Mouse (Mus musculus) brown adipose tissue, adult 24 weeks (tissue): ENCODE measurements at regions not wholly inside any gene's neighbourhood (a gene's known extent, or its start where the extent isn't known, plus 50 kb on each side); places are given as distances from the start of the nearest gene placed in this dataset.
"Not testable (repeated sequence)": the region's sequence is repeated elsewhere in the genome, so short reads cannot be mapped to it uniquely, and the experiment has no call there.

ENCODE experiments used
- H3K27ac ChIP-seq: fragments of 200-500 bp; replicated peaks from 2 replicates; pipeline ENCODE4 v1.5.1; 2012; ENCODE audit warnings: low read depth, mild to moderate bottlenecking, low read length
- H3K4me1 ChIP-seq: fragments of 200-500 bp; 2 replicates; pipeline ENCODE4 v1.6.1; 2012; ENCODE audit warnings: low read length, mixed read lengths; ENCODE audit not compliant: control insufficient read depth, insufficient read depth, insufficient read length
- H3K4me3 ChIP-seq: fragments of 200-500 bp; 2 replicates; pipeline ENCODE4 v1.5.1; 2012; ENCODE audit warnings: low read depth, mild to moderate bottlenecking, low read length, moderate library complexity; ENCODE audit not compliant: insufficient read depth

DNA sequence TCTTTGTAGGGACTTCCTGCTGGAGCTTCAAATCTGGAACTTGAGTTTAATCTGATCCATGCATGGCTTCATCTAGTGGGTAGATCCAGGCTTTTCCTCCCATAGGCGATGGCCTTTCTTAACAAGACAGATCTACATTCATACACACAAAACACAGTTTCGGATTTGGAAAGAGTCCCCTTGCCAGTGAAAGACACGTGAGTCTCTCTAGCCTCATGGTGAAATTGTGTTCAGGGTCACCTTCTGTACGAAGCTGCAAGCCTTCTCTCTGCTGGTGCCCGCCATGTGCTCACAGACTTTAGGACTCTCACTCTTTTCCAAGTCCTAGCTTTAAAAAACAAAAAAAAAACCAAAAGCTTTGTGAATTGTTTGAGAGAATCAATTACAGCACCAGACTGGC is 51.4 kb upstream of the Dlx2 start:
- peaks cover 2% of the 10 kb centered on the region for H3K4me1 ChIP-seq
- H3K4me3 ChIP-seq: no peak overlapping the region
- H3K27ac ChIP-seq: peak overlapping the region; percentile 40; the same call in 1 of the 2 replicates

DNA sequence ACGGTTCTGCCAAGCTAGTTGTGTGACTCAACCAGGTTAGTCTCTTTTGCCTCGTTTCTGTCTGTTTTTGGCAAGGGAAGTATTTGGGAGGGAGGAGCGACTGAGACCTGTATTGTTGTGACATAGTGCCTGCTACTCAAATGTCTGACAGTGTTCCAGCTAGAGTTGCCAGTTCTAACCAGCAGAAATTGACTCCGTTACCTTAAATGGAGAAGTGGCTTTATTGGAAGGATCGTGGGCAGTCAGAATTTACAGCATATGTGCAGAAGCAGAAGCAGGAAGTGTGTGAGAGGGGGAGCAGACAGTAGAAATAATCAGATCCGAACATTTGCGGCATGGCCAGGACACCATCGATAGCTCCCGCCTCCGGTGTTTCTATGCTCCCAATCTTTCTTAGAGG is 51.8 kb upstream of the Dlx2 start:
- Histone ChIP-seq H3K27ac (peak overlapping the region; percentile 40; the same call in 1 of the 2 replicates), H3K4me3 (peak overlapping the region; percentile 26), H3K4me1 (peaks cover 2% of the 10 kb centered on the region)

DNA sequence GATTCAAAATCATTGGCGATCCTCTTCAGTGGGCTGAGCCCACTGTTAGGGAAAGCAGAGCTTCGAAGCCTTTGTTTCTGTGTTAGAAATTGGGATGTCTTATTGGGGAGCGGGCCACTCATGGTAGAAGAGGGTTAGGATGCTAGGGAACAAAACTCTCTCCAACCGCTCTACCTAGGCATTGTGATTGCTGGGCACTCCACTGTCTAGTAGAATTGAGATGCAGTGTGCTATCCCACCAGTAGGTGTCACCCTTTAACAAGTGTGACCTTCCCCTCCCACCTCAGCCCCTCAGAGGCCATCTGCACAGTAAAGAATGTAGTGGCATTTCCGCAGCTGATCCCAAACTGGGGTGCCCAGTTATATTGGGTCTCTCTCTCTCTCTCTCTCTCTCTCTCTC is 52.2 kb upstream of the Dlx2 start:
- Histone ChIP-seq H3K27ac (no peak overlapping the region; the same call in 1 of the 2 replicates), H3K4me3 (peak overlapping the region; percentile 26), H3K4me1 (peaks cover 2% of the 10 kb centered on the region)

DNA sequence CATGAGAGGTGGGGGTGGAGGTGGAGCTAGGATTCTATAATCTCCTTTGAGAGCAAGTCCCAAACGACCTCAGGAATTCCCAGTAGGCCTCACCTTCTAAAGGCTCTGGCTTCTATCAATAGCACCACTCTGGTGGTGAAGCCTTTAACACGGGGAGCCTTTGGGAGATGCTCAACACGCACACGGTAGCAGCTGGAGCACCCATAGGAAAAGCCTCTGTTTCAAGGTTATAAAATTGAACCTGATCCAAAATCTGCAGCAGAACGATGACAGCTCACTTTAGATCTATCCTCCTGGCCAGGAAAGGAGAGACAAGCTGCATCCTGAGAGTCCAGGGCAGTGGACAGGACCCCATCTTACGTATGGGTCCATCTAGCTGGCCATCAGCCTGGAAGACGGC is 53.7 kb upstream of the Dlx2 start:
- Histone ChIP-seq H3K4me1 (no peaks in the 10 kb centered on the region), H3K4me3 (no peak overlapping the region), H3K27ac (no peak overlapping the region)

DNA sequence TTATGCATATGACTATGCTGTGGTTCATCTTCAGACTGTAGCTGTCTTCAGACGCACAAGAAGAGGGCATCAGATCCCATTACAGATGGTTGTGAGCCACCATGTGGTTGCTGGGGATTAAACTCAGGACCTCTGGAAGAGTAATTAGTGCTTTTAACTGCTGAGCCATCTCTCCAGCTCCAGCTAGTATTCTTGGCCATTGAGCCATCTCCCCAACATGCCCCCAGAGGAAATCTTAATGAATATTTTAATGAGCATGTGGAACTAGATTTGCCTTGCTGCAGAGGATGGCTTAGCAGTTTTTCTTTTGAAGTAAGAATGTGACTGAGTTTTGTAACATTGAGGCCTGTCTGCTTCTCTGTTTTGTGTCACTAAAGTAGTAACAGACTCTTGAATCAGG is 54.4 kb upstream of the Dlx2 start:
- no peaks in the 10 kb centered on the region for H3K4me1 ChIP-seq
- H3K27ac ChIP-seq: no peak overlapping the region
- no peak overlapping the region for H3K4me3 ChIP-seq

DNA sequence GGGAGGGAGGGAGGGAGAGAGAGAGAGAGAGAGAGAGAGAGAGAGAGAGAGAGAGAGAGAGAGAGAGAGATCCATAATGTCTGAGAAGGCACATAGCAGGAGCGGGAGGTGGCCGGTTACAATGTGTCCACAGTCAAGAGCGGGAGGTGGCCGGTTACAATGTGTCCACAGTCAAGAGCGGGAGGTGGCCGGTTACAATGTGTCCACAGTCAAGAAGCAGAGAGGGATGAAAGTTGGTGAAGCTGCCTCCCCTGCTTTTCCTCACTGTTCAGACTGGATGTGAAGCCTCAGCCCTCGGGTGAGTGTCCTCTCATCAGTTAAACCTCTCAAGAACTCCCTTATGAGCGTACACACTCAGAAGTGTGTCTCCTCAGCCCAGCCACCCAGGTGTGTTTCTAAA is 57.2 kb upstream of the Dlx2 start:
- H3K4me3 ChIP-seq, H3K4me1 ChIP-seq, H3K27ac ChIP-seq: not testable (repeated sequence)

DNA sequence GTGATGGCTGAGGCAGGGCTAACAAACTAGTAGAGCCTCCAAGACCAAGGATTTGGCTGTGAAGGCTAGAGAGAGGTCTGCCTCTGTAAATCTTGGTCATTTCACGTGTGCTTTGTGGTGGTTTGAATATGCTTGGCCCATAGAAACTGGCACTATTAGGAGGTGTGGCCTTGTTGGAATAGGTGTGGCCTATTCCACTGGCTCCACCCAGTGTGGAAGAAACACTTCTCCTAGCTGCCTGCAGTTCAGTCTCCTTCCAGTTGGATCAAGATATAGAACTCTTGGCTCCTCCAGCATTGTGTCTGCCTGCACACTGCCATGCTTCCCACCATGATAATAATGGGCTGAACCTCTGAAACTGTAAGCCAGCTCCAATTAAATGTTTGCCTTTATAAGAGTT is 59.1 kb upstream of the Dlx2 start:
- no peaks in the 10 kb centered on the region for H3K4me1 ChIP-seq
- no peak overlapping the region for H3K27ac ChIP-seq
- H3K4me3 ChIP-seq: no peak overlapping the region

DNA sequence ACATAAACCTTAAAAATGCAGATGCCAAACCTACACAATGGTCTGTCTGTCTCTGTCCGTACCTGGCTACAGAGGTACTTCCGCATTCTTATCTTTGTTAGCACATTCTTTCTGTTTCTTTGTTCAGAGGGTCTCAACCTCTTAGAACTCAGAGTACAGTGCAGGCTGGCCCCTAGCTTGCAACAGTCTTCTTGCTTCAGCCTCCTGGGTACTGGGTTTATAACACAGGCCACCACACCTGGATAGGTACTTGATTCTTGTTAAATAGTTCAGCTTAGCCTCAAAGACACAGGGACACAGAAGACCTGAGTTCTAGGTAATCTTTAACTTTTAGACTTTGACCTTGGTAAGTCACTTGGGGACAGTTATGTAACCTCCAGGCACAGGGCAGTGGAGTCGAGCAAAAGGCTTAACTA is 60.5 kb upstream of the Dlx2 start:
- no peak overlapping the region for H3K27ac ChIP-seq
- no peak overlapping the region for H3K4me3 ChIP-seq

DNA sequence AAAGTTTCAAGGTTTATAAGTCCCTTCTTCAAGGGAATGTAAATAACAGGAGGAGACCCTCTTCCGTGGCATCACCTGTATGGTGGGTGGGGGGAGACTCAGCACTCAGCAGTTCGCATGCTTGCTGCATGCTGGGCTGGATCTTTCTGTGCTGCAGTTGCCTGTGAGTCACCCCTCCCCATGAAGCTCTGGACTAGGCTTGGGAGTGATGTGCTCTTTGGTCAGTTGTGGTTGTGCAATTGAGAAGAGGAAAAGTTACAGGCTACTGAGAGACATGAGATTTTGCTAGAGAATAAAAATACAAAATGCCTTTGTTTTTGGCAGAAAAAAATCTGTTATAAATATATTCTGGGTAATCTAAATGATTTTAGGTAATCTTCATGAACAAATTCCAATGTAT is 66.7 kb upstream of the Dlx2 start:
- H3K4me3 ChIP-seq: no peak overlapping the region
- no peaks in the 10 kb centered on the region for H3K4me1 ChIP-seq
- H3K27ac ChIP-seq: no peak overlapping the region

More for the DNA sequence above, 60.5 kb upstream of the Dlx2 start:
- no peaks in the 10 kb centered on the region for H3K4me1 ChIP-seq

DNA sequence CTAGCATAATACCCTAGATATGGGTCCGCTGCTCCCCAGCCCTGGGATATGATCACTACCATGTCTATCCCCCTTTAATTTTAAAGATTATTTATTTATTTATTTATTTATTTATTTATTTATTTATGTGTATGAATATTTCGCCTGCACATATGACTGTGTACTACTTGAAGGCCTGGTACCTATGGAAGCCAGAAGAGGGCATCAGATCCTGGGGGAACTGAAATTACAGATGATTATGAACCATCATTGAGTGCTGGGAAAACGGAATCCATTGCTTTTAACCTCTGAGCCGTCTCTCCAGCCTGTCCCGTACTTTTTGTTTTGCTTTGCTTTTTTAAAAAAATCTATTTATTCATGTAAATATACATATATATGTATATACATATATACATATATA is 70.0 kb upstream of the Dlx2 start:
- Histone ChIP-seq H3K4me1 (no peaks in the 10 kb centered on the region), H3K27ac (no peak overlapping the region)

DNA sequence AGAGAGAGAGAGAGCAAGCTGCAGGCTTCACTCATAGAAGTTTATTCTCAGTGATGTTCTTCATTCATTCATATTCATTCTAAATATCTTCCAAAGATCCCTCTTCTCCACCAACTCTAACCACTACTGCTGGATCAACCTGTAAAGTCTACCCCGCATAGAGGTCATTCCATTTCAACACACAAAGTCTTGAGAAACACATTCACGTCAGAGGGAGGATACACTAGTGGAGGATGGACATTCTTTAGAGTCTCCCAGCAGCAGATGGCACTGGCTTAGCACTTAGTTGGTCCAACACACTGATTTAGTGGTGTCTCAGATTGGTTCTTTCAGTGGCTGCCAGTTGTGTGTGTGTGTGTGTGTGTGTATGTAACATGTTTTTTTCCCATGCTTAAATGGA is 74.9 kb upstream of the Dlx2 start:
- H3K4me1 ChIP-seq: peaks cover 5% of the 10 kb centered on the region; the same call in 1 of the 2 replicates
- H3K27ac ChIP-seq: no peak overlapping the region
- no peak overlapping the region for H3K4me3 ChIP-seq

More for the DNA sequence above, 70.0 kb upstream of the Dlx2 start:
- H3K4me3 ChIP-seq: no peak overlapping the region

DNA sequence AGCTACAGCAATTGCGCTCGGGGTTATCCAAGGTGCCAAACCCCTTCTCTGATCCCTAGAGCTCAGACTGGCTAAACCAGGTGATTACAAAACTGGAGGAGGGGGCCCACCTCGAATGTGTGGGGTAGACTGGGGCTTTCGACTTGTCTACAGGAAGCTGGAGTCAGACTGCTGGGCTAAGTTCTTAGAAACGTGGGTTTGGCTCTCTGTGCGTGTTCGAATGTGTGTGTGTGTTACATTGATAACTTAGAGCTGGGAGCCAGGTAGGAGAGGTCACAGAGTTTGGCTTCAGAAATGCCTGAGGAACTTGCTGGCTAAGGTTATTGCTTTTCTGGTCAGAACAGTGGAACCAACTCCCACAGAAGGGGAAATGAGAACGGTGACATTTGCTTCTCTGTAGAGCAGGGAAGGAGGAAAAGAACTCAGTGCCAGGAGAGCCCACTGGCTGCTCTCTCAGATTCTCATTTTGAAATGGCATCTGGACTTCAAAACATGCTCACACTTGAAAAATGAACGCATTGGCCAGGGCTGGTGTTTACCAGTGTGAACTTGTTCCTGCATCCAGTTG is 76.1 kb upstream of the Dlx2 start:
- Histone ChIP-seq H3K4me1 (peaks cover 7% of the 10 kb centered on the region; the same call in 1 of the 2 replicates), H3K4me3 (no peak overlapping the region), H3K27ac (peak overlapping the region; percentile 50)

DNA sequence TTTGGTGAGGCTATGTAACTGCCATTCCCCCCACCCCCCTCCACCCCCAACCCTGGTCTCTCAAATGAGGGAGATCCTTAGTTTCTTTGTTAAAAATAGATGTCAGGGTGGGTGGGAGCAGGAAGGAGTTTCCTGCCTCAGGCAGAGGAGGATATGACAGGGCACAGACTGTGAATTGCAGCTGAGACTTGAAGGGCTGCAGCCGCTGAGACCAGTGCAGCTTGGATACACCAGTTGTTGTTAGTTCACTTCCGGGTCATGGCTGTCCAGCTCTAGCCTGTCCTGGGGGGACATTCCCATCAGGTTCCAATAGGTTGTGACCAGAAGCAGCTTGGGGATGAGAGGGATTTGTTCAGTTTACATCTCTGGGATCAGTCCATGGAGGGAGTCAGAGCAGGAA is 76.6 kb upstream of the Dlx2 start:
- H3K4me3 ChIP-seq: no peak overlapping the region
- H3K27ac ChIP-seq: no peak overlapping the region
- peaks cover 7% of the 10 kb centered on the region; the same call in 1 of the 2 replicates for H3K4me1 ChIP-seq

DNA sequence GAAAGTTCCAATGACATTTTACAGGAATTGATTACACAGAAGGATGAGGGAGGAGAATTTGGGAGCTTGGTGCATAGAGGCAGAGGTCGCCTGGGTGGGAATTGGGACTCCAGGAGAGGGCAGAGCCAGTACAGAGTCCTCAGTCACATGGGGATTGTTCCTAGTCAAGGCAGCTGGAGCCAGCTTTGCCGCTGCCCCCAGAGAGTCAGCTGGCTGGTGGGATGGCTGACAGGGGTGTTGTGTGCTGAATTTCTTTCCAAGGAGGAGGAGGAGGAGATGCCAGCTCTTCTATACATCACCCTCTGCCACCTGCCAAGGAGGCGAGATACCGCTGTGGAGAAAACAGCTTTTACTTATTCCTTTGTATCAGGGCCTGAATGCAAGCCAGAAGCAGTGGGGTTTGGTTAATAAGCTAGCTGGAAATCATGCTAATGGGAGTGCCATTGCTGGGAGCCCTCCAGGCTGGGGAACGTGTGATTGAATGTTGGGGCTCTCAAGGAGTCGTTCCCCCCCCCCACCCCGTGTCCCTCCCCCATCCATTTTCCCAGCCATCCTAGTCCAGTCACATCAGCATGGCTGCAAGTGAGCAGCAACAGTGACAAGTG is 78.8 kb upstream of the Dlx2 start:
- Histone ChIP-seq H3K4me1 (peaks cover 14% of the 10 kb centered on the region; the same call in 1 of the 2 replicates), H3K27ac (no peak overlapping the region), H3K4me3 (no peak overlapping the region)

DNA sequence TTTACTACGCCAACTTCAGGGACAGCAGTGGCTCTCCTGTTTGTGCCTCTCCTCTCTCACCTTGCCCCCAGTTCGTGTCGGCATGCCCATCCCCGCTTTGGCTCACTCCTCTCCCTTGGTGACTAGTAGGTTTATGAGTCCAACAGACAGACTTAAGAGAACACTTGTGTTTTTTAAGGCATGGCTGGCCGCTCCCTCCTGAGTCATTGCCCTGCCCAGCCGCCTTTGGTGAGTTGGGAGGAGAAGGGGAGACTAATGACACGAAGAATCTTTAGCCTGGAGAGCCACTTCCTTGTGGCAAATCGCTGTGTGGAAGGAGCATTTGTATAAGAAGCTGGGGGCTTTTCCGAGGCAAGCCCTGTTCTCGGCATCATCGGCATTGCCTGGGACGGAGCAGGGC is 79.8 kb upstream of the Dlx2 start:
- H3K27ac ChIP-seq: no peak overlapping the region
- peaks cover 14% of the 10 kb centered on the region; the same call in 1 of the 2 replicates for H3K4me1 ChIP-seq
- no peak overlapping the region for H3K4me3 ChIP-seq

DNA sequence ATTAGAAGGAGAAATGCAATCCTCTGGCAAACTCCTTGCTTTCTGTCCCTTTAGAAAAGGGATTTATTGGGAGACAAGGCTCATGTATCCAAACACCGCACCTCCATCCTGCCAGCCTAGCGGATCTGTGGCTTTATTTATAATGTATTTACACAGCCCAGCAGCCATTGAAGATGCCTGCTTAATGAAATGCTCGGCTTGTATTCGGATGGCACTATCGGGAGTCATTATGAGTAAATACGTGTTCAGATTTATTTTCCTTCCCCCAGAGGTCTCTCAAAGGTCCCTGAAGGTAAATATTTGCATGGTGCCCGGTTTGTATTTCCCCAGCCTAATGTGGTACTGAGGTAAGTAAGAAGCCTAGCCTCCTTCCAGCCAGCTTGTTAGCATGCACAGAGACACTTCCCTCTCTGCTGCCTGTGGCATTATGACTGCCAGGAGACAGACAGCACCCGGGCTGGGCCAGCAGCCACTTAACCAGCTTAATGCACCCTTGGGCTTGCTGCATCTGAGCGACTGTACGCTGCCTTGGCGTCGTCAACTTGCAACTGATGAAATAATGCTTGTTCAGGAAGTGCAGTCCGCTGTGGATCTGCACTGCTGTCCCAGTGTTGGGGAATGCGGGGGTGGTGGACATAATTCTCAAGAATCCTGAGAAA is 80.7 kb upstream of the Dlx2 start:
- Histone ChIP-seq H3K27ac (no peak overlapping the region), H3K4me1 (peaks cover 14% of the 10 kb centered on the region; the same call in 1 of the 2 replicates), H3K4me3 (no peak overlapping the region)
